Mouse (Mus musculus): ENCODE results near the gene Dzip1l.

DNA sequence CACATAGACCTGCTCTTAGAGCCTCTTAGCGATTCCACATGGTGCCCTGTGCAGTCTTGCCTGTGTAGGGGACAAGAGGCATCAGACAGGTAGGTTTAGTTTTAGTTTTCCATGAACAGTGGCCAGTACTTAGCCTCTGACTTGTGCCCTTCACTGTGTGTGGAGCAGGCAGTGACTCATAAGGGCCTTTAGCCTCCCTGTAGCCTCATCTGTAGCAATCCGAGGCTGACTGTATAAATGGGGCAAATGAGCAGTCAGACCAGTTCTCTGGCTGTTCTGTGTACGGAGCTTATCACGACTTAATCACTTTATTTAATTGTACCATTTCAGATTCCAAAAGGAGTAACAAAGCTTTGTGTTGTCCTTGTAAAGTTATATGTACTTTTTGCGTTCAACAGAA, 10.7 kb downstream of the Dzip1l start:
- no peak for TF ChIP-seq FLI1 (IDR thresholded peaks at IDR 0.05; ENCODE audit: low read length)
- no peak for TF ChIP-seq GATA1 (IDR thresholded peaks at IDR 0.05; ENCODE audit: borderline replicate concordance, low read length)
